Mouse (Mus musculus) brain, adult 2 months (tissue): ENCODE data around the gene Pcp4l1.
A peak's percentile ranks its signal among the peaks of the same experiment; 100 is the strongest.

Experiments used
- DNase-seq: peaks from one replicate; pipeline ENCODE4 v3.0.0; 2011; ENCODE audit warnings: low read depth, low spot score

The Pcp4l1 gene

DNA sequence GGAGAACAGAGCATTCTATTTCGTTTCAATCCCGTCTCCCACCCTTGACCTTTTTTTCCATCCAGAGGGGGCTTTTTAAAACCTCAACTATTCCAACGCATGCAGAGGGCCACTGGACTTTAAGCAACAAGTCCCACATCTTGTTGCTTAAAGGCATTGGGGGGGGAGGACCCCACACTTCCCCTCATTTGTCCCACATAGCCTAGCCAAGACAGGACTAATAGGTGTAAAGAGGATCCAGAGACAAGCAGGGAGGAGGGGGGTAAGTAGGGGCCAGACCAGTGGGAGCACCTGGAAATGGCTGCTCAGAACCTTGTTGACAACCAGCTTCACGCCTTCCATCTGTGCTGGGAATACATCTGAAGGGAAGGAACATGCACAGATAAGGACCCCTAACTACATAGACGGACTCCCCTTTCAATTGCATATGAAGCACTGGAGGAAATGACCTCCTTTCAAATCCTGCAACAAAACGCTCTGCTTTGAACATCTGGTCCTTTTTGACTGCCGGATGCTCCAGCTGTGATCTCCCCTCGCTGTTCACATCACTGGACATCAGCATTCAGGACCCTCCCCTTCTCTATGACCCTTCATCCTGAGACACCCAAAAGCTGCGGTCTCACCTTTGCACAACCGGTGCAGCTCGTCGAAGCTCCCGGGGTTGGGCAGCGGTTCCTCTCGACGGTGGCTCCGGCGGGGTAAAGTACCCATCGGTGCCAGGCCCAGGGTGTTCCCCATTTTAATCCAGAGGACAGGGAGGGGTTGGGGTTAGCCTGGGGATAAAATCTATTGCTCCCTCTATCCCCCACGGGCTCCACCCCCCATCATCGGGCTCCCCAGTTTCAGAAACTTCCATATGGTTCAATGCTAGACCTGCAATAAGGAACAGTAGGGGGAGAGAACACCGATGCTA is 25.5 kb upstream of the Pcp4l1 start:
- no peak for DNase-seq

DNA sequence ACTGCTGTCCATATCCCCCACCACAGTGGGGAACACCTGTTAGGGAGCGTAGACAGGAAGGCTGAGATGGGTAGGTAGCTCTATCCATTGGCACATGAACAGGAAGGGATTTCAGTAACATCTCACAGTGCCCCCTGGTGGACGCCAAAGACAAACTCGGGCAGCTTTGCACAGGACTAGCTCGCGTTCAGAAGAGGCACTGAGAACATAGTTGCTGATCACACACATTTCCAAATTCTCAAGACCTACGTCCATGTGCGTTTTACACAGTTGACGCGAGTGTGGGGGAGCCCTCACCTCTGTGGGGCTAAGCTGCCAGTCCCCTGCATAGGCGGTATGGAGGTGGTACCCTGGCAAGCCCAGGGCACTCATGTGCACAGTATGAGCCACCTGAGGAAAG is 24.8 kb upstream of the Pcp4l1 start:
- peak; percentile 96 for DNase-seq

DNA sequence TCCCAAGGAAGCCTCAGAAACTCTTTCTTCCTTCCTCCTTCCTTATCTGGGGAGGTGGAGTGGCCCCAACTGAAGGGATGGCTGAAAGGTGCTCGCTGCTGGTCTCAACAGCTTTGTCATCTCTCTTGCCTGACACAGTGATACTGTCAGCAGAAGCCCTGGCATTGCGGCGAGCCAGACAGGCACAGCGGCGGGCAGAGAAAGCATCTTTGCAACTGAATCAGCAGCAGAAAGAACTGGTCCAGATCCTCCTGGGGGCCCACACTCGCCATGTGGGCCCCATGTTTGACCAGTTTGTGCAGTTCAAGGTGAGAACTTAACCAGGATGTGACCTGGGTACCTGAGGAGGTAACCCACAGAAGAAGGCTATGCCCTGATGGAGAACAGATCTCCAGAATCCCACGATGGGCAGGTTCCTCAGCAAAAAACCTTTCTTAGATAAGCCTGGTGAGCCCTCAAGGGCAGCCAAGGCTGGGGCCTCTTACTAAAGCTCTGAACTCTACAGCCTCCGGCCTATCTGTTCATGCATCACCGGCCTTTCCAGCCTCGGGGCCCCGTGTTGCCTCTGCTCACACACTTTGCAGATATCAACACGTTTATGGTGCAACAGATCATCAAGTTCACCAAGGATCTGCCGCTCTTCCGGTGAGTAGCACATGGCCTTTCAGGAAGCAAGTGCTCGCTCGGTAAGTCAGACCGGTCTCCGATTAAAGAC is 20.3 kb upstream of the Pcp4l1 start:
- no peak for DNase-seq

DNA sequence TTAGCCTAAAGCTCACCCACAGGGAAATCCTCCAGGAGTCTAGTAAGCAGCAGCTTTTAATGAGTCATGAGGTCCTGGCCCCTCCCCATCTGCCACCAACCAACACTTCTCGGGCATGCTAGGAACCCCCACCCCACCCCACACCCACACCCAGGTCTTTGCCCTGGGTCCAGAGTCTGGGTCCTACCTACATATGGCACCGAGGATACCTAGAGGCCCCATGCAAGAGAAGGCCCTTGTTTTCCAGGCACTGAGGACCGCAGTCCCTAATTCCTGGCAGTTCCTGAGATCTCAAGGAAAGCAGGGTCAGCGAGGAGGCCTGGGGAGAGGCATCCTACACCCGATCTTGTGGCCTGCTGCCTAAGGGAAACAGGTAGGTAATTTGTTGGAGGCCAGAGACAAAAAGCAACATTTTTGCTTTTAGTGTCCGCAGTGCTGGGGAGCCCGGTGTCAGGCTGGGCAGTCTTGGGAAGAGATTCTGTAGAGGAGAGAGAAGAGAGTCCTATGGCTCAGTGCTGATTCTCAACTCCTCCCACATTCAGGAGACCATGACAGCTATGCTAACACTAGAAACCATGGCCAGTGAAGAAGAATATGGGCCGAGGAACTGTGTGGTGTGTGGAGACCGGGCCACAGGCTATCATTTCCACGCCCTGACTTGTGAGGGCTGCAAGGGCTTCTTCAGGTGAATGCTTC is 17.9 kb upstream of the Pcp4l1 start, which contains the start of gene Nr1i3:
TSS of gene Nr1i3 (plus strand) at position 170 of the 696 bp plus-strand sequence.
- DNase-seq = no peak

- DNase-seq = no peak
These were observed 16.8 kb upstream of the Pcp4l1 start for GRCm38 (mm10) chr1:171212854-171213253.

DNA sequence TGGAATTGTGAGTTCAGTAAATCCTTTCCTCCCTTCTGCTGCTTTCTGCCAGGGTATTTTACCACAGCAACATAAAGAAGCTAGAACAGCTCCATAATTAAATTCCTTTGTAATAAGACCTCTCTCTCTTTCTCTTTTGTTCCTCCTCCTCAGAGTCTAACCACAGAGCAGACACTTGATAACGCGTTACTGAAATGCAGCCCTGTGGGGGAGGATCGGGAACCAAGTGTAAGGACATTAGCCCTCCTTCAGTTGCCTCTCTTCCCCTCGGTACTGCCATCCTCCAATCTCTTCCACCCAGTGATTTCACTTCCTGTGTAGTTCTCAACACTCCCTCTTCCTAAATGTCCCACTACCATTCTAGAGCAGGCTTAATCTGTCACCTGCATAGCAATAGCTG is 13.3 kb upstream of the Pcp4l1 start:
- DNase-seq = peak; percentile 42

DNA sequence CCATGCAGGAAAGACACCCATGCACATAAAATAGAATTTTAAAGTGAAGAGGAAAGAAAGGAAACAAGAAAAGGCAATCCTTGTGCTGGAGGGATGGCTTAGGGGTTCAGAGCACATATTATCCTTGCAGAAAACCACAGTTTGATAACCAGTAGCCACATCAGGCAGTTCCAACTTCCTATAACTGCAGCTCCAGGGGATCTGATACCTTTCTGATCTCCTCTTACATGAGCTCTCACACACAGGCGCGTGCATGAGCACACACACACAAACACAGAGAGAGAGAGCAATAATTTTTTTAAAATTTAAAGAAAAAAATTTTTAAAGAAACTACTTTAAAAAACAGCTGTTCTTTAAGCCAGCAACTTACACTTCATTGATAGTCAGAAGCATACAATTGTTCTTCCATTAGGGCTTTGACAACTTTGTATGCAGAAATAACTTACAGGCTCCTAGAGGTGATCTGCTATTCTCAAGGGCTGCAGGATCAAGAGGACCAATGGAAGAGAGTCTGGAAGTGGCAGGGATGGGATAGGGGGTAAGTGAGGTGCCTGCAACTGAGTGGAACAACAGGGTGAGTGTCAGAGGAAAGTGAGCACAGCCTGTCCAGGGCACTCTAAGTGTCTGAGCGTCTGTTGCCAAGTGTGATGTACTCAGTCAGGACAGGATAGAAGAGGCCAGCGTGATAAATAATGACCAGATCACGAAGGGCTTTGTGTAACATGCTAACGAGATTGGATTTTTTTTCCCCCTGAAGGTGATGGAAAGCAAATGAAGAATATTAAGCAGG is 9.8 kb upstream of the Pcp4l1 start:
- no peak for DNase-seq

DNA sequence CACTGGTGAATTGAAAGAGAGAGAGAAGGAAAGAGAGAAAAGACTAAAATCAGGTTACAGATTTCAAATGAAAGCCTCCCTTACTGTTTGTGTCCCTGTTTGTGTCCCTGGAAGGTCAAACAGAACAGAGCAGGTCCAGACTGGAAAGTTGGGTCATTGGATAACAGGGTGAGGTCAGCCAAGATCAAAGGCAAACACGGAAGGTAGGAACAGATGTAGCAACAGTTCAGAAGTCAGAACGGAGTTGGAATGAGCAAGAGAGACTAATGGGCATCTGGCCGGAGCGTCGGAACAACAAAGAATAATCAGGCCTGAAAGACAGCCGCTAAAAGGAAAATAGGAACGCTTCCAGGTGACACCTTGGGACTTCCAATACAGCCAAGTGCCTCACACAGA is 8.2 kb upstream of the Pcp4l1 start:
- no peak for DNase-seq

DNA sequence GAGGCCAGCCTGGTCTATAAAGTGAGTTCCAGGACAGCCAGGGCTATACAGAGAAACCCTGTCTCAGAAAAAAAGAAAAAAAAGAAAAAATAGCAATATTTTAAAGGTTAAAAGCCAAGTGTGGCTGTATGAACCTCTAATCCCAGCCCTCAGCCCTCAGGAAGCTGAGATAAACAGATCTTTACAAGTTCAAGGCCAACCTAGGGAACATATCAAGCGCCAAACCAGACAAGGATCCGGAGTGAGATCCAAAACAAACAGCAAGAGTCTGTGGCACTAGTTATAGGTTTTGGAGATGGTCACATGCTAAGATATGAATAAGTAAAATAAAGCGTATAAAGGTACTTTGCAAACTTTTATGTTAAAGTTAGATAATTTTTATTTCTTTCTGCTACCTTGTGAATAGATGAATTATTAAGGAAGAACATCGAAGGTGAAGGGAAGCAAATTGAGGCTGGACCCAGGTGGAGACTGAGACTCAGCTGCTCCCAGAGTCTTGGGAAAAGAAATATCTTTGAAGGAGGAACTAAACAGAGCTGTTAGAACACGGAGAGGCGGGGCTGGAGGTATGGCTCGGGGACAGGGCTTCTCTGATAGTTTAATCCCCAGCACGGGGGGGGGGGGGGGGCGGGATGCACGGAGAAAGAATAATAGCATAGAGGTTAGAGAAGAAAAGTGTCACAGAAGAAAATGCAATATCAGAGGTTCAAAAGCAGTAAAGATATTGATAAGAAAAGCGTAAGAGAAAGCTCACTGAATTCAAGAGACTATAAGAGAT is 7.6 kb upstream of the Pcp4l1 start:
- DNase-seq = no peak

DNA sequence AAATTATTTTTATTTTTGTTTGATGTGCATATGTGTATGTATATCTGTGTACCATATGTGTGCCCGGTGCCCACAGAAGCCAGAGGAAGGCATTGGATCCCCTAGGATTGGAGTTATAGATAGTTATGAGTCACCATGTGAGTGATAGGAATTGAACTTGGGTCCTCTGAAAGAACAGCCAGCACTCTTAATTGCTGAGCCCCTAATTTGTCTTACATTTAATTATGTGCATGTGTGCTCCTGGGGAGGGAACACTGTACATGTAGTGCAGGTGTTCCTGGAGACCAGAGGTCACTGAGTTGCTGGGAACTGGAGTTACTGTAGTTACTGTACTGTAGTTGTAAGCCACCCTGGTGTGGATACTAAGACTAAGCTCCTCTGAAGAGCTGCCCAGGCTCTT is 4.7 kb upstream of the Pcp4l1 start:
- DNase-seq = no peak

- DNase-seq = no peak
These were observed 3.5 kb upstream of the Pcp4l1 start for GRCm38 (mm10) chr1:171199532-171199931.

DNA sequence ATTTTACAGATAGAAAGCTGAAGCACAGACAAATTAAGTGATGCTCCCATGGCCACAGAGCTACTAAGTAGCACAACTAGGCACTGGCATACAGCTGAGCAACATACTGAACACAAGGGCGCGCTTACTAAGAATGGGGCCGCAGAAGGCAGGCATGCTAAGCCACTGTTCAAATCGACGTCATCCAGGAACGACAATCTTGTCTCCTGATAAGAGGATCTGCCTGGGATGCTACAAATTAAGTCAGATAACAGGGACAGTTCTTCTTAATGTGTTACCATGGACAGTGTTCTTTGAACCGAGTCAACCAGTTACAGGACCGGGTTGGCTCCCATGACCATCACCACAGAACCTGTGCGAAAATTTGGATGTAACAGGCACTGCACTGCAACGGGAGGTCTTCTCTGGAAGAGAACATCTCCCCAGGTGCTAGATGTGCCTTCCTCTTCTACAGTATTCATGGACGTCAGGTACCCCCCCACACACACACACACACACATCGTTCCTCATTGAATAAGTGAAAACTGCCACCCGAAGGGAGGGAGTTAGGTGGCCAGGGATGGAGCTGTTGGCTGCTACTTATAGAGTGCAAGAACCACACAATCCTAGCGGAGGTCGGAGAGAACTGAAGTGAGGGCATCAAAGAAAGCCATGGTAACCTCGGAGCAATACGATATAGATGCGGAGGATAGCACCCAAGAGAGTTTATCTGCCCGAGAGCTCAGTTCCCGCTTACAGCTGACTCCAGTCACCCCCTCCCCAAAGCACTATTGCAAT is 834 bp downstream of the Pcp4l1 start:
- DNase-seq = peak; percentile 59

GRCm38 (mm10) chr1:171193911-171194830 is 1.9 kb downstream of the Pcp4l1 start:
- no peak for DNase-seq

- DNase-seq = peak; percentile 62
These were observed 2.8 kb downstream of the Pcp4l1 start for GRCm38 (mm10) chr1:171193093-171193840.

- peak; percentile 66 for DNase-seq
These were observed 3.8 kb downstream of the Pcp4l1 start for GRCm38 (mm10) chr1:171192283-171192682.

DNA sequence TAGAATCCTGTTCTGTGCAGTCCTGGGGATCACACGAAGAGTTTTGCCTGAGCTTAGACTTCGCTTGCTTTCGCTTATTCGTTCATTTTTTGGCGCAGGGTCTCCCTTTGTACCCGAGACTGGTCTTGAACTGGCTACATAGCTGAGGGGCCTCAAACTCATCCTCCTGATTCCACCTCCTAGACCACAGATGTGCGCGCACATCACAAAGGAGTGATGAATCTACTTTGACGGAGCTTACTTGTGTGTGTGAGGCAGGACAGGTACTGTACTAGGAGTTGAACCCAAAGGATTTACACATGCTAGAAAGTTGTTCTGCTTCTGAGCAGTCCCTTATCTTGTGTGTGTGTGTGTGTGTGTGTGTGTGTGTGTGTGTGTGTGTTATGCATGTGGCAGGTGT is 5.2 kb downstream of the Pcp4l1 start:
- no peak for DNase-seq

DNA sequence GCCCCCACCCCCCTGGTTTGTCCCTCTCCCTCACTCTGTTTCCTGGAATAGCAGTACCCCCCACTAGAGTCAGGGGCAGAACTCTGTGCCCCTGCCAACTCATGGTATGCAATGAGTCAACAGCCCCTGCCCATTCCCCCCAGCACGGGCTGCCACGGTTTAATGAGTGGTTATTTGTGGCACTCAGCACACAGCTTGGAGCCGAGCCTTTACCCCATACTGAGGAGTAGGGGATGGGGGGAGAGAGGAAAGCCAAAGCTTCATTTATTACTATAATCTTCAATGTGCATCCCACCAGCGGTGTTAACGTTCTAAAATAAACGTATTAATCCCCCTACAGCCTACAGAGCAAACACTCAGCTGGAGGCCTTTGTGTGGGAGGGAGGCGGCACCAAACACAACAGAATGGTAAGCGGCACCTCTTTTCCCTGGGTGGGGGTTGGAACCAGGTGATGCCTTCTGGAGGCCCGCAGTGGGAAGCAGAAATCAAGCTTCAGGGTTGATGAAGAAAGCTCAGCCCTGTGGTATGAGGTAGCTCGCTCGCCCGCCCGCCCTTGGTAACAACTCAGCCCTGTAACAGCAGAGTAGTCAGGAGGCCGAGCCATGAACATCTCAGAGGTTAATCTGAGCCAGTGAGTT is 6.5 kb downstream of the Pcp4l1 start:
- peak; percentile 79 for DNase-seq

DNA sequence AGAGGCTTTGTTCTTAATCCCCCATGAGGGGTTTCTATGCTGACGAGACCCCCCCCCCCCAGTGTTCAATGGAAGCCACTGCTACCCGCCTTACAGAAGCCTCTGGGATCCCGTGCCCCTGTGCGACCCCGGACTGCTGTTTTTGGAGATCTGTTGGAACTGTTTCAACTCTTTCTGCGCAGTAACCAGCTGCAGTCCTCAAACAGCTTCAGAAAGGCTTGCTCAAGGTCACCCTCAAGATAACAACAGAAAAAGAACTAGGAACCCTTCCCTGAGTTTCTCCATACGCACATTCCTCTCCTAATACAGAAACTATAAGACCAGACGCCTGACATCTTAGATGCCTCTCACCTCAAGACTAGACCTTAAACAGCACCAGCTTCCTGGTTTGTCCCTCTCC is 7.0 kb downstream of the Pcp4l1 start:
- DNase-seq = peak; percentile 47
